Mouse (Mus musculus): ENCODE results near the gene Cherp. TPM values are rescaled to one million over a fixed set of nuclear protein-coding genes. Genes with fewer than 3 reads are reported as not detected.
A peak's percentile ranks its signal among the peaks of the same experiment; 100 is the strongest.

Cherp gene
- total and polyA plus RNA-seq, 3 experiments: 21.1 to 106 (median 78.0) TPM

DNA sequence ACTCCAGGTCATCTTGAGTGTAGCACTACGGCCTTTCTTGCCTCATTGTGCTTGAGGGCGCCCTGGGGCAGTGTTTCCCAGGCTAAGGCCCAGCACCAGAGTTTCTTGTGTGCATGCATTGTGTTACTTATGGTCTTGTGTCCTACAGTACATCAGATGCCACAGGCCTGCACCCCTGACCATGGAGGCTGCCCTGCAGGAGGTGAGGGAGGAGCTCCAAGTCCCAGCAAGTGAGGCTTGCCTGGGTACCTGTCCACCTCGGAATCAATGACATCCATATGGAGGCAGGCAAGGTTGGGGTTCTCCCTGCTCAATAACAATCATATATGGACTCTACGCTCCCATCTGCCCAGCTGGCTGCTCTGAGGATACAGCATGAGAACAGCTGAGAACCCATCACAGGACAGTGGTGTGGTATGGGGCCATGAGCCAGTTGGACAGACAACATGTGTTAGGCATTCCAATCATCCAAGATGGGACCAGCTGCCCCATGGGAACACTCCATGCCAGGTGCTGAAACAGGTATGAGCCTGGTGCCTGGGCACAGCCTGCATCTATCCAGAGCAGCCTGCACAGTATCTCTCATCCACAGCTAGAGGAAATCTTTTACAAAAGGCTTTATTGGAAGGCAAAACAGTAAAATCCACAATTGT is 15.0 kb downstream of the Cherp start:
- Histone ChIP-seq H3K36me3 (ENCODE audit: control insufficient read depth in 1 of 2, insufficient read depth in 2 of 2, low read length in 2 of 2) (peaks cover 0 to 2% of the 10 kb centered on the region in 2 experiments; a peak in 1 of 4 replicates), H3K9ac (ENCODE audit: control insufficient read depth, low read depth, low read length, poor library complexity, severe bottlenecking) (no peak overlapping the region), H3K79me2 (ENCODE audit: control insufficient read depth, insufficient read depth, low read length, poor library complexity) (no peaks in the 10 kb centered on the region), H3K4me3 (ENCODE audit: control insufficient read depth in 1 of 2, insufficient read depth in 1 of 2, low read depth in 2 of 2, low read length in 2 of 2) (no peak overlapping the region), H3K9me3 (replicated peaks; ENCODE audit: insufficient read depth, low read length) (no peaks in the 10 kb centered on the region), H3K27ac (ENCODE audit: control insufficient read depth, low read depth, low read length) (no peak overlapping the region), H3K27me3 (ENCODE audit: control insufficient read depth in 1 of 2, insufficient read depth in 2 of 2, low read length in 2 of 2) (no peaks in the 10 kb centered on the region), H3K4me1 (ENCODE audit: control insufficient read depth in 1 of 2, insufficient read depth in 2 of 2, low read length in 2 of 2) (no peaks in the 10 kb centered on the region)
- no peak for DNase-seq (ENCODE audit: low read depth, low spot score)
- TF ChIP-seq MYB (IDR thresholded peaks at IDR 0.05; ENCODE audit: low read depth, low read length): no peak
- TF ChIP-seq JUND (IDR thresholded peaks at IDR 0.05; ENCODE audit: low read depth, low read length): no peak
- no peak for TF ChIP-seq ZMIZ1 (IDR thresholded peaks at IDR 0.05; ENCODE audit: low read depth, low read length)
- TF ChIP-seq POLR2A (IDR thresholded peaks at IDR 0.05; ENCODE audit: control insufficient read depth in 1 of 2, insufficient read depth in 1 of 2, low read depth in 1 of 2, low read length in 2 of 2, poor library complexity in 1 of 2): 0 out of 4 replicates have a peak, but pooled peaks of 1 of the 2 experiments have one; percentile 9
- TF ChIP-seq MAX (IDR thresholded peaks at IDR 0.05; ENCODE audit: low read length): no peak

DNA sequence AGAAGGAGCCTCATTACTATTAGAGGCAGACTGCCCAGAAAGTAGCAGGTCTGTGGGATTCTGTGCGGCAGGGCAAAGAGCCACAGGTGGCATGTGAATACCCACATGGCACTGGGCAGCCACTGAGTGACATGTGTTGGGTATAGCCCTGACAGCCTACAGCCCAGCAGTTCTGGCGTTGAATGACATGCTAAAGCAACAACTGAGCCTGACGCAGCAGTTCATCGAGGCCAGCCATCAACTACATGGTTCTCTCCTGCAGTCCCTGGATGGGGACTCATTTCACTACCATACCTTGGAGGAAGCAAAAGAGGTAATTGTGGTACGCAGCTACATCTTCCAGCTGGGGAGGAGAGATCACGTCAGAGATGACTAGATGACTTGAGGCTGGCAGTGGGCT is 16.6 kb downstream of the Cherp start:
- TF ChIP-seq RCOR1 (IDR thresholded peaks at IDR 0.05; ENCODE audit: low read depth, low read length) (no peak), HCFC1 (IDR thresholded peaks at IDR 0.05; ENCODE audit: low read depth, low read length) (no peak), MAZ (IDR thresholded peaks at IDR 0.05; ENCODE audit: low read depth, low read length) (no peak), USF2 (IDR thresholded peaks at IDR 0.05; ENCODE audit: borderline replicate concordance in 1 of 2, insufficient read depth in 1 of 2, low read depth in 1 of 2, low read length in 2 of 2) (no peak), ZC3H11A (IDR thresholded peaks at IDR 0.05; ENCODE audit: low read depth, low read length) (no peak), TCF12 (IDR thresholded peaks at IDR 0.05; ENCODE audit: low read depth, low read length) (no peak), TBP (IDR thresholded peaks at IDR 0.05; ENCODE audit: low read depth, low read length) (no peak), CTCF (IDR thresholded peaks at IDR 0.05 in 2 of 3, conservative IDR thresholded peaks at IDR 0.05 in 1 of 3; ENCODE audit: control insufficient read depth in 1 of 3, insufficient read depth in 1 of 3, low read depth in 2 of 3, low read length in 3 of 3, poor library complexity in 1 of 3, severe bottlenecking in 1 of 3) (no peak), JUND (IDR thresholded peaks at IDR 0.05; ENCODE audit: low read depth, low read length) (no peak), USF1 (IDR thresholded peaks at IDR 0.05; ENCODE audit: low read depth, low read length) (no peak), POLR2AphosphoS5 (IDR thresholded peaks at IDR 0.05; ENCODE audit: borderline replicate concordance, low read depth, low read length) (no peak), KAT2A (conservative IDR thresholded peaks at IDR 0.05; ENCODE audit: low read depth, low read length) (no peak), EP300 (IDR thresholded peaks at IDR 0.05; ENCODE audit: low read depth in 1 of 2, low read length in 2 of 2) (no peak), ZMIZ1 (IDR thresholded peaks at IDR 0.05; ENCODE audit: low read depth, low read length) (no peak), ETS1 (IDR thresholded peaks at IDR 0.05; ENCODE audit: low read depth, low read length) (no peak), E2F4 (IDR thresholded peaks at IDR 0.05; ENCODE audit: borderline replicate concordance, low read depth, low read length) (no peak), MAFK (IDR thresholded peaks at IDR 0.05; ENCODE audit: borderline replicate concordance, low read depth, low read length) (no peak)
- Histone ChIP-seq H3K9ac (ENCODE audit: control insufficient read depth, low read depth, low read length, poor library complexity, severe bottlenecking) (no peak overlapping the region), H3K79me2 (ENCODE audit: control insufficient read depth, insufficient read depth, low read length, poor library complexity) (no peaks in the 10 kb centered on the region), H3K27ac (ENCODE audit: control insufficient read depth, low read depth, low read length) (no peak overlapping the region), H3K4me1 (ENCODE audit: control insufficient read depth in 1 of 2, insufficient read depth in 2 of 2, low read length in 2 of 2) (no peaks in the 10 kb centered on the region), H3K27me3 (ENCODE audit: control insufficient read depth in 1 of 2, insufficient read depth in 2 of 2, low read length in 2 of 2) (no peaks in the 10 kb centered on the region), H3K36me3 (ENCODE audit: control insufficient read depth in 1 of 2, insufficient read depth in 2 of 2, low read length in 2 of 2) (peaks cover 0 to 3% of the 10 kb centered on the region in 2 experiments; a peak in 1 of 4 replicates), H3K4me3 (ENCODE audit: control insufficient read depth in 1 of 2, insufficient read depth in 1 of 2, low read depth in 2 of 2, low read length in 2 of 2) (no peak overlapping the region), H3K9me3 (replicated peaks; ENCODE audit: insufficient read depth, low read length) (no peaks in the 10 kb centered on the region)
- DNase-seq (ENCODE audit: low read depth, low spot score): no peak

Data from MEL (cell line).